Mouse (Mus musculus): ENCODE measurements around the gene Nxpe3. TPM values are rescaled to one million over a fixed set of nuclear protein-coding genes. Genes with fewer than 3 reads are reported as not detected.

The Nxpe3 gene
- polyA plus RNA-seq, 1 experiment from 2014 or later = 1.3 TPM

DNA sequence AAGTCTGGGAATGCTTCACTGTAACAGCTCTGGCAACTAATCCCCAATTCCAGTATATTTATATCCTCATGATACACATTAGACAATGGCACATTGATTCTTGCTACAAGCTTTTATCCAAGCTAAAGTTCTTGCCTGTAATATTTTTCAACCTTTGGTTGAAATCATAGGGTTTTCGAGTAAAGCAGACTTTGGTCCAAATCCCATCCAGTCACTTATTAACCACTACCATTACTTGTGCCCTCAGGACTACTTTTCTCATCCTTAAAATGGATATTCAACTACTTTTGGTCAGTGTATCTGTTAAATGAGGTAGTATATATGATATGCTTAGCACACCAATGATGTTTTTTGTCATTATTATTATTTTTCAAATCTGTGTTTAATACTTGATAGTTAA lies 63.6 kb downstream of the Nxpe3 start:
- no peak overlapping the region for H3K9ac ChIP-seq
- H3K4me2 ChIP-seq = no peak overlapping the region
- 93% methylated on average over 1 of the region's 1 CpGs for WGBS
- H3K27me3 ChIP-seq = no peaks in the 10 kb centered on the region
- no peak overlapping the region for H3K27ac ChIP-seq
- no peaks in the 10 kb centered on the region for H3K9me3 ChIP-seq
- no peak overlapping the region for H3K4me3 ChIP-seq
- no peaks in the 10 kb centered on the region for H3K36me3 ChIP-seq
- no peaks in the 10 kb centered on the region for H3K4me1 ChIP-seq
- ATAC-seq (ENCODE audit: borderline replicate concordance, extremely low read depth, low FRiP score, low TSS enrichment) = no peak

DNA sequence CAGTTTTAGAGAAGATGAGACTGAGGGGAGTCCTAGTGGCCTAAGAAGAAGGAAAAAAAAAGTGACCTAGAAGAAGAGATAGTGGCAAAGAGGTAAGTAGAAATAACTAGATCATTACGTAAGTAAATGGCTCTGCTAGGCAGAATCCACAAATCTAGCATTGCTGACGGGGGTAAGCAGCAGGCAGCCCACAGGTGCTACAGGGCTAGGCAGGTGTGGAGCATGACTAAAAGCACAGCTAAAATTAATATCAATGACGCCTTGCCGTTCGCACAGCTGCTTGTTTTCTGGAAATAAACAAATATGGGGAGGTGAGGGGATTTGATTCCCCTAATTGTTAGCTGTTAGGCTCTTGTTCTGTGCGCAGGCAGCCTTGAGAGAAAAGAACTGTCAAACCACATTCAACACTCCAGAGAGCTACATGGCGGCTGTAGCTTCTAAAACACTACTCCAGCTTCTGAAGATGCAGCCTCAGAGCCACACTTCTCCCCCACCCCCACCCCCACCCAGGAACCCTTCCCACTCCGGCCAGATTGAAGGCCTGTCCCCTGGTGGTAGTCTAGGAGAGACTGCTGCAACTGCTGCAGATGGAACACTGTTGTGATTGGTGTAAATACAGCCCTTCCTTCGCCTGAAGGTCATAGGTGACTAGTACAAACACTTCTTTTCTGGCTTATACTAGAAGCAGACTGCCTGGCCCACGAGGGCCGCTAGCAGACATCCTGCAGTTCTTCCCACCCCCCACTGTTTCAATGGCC lies 71.5 kb downstream of the Nxpe3 start:
- 0 out of 2 replicates have a peak, but pooled peaks have one; percentile 13 for ATAC-seq (ENCODE audit: borderline replicate concordance, extremely low read depth, low FRiP score, low TSS enrichment)
- Histone ChIP-seq H3K4me2 (peak overlapping the region; percentile 71), H3K27ac (peak overlapping the region; percentile 35; the same call in 1 of the 2 replicates)

DNA sequence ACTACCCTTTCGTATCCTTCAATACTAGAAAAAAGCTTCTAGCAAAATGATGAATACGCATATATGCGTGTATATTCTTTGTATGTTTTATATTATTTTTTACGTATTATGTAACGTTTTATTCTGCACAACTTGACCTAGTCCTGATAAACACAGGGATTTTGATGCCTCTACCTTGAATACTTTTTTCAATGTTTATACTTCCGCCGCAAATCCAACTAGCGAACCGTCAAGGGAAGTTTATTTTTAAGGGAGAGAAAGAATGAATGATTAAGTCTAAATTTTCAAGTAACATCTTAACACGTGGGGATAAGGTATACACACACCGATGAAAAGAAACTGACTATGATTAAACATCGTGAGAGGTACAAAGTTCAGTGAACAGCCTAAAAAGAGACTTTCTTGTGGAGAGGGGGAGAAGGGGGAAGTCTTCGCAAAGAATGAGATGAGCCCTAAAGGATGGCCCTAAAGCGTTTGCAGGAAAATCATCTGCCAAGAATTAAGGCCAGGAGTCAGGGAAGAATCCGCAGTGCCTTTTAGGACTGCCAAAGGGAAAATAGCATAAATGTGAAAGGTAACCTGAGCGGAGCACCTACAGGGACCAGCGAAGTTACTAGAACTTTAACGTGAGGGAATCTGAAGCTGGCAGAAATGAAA lies 72.2 kb downstream of the Nxpe3 start:
- Histone ChIP-seq H3K4me2 (peak overlapping the region; percentile 71), H3K4me1 (peaks cover 38% of the 10 kb centered on the region), H3K4me3 (peak overlapping the region; percentile 58), H3K36me3 (peaks cover 8% of the 10 kb centered on the region), H3K9me3 (no peaks in the 10 kb centered on the region), H3K9ac (peak overlapping the region; percentile 62; the same call in 1 of the 2 replicates), H3K27me3 (no peaks in the 10 kb centered on the region), H3K27ac (peak overlapping the region; percentile 97)
- WGBS = 31% methylated on average over 18 of the region's 18 CpGs
- ATAC-seq (ENCODE audit: borderline replicate concordance, extremely low read depth, low FRiP score, low TSS enrichment) = no peak

More for the DNA sequence above, 71.5 kb downstream of the Nxpe3 start:
- Histone ChIP-seq H3K4me1 (peaks cover 31% of the 10 kb centered on the region), H3K4me3 (no peak overlapping the region), H3K9me3 (no peaks in the 10 kb centered on the region), H3K9ac (no peak overlapping the region), H3K36me3 (peaks cover 1% of the 10 kb centered on the region), H3K27me3 (no peaks in the 10 kb centered on the region)
- WGBS = 40% methylated on average over 11 of the region's 11 CpGs

DNA sequence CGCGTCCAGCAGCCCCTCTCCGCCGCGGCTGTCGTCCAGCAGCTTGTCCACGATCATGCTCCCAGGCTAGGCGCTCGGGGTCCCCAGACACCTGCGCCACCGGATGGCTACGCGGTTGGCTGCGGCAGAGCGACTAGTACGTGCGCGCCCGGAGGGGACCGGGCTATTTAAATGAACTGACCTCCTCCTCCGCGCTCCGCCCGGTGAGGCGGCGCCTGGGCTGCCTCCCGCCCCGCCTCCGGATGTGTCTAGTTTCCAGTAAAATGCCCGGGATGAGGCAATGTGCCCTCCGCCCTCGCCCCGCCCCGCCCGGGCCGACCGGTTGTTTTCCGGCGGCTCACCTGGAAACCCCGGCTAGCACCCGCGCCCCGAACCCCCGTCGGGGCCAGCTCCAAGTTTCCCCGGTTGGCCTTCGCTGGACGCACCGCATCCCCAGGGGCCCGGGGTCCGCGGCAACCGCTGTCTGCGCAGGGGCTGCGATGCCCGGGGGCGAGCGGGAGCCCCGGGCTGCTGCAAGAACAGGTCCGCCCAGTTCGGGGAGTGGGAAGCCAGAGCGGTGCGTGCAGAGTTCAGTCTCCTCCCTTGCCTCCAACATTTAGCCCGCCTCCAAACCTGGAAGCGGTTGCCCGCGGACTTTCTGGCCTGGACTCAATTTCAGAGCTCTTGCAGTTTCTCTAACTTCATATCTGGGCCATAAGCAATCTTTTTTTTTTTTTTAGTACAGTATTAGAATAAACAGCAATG lies 72.9 kb downstream of the Nxpe3 start:
- H3K4me2 ChIP-seq = peak overlapping the region; percentile 71
- 4% methylated on average over 66 of the region's 67 CpGs for WGBS
- H3K27ac ChIP-seq = peak overlapping the region; percentile 97
- peak overlapping the region; percentile 62 for H3K9ac ChIP-seq
- H3K36me3 ChIP-seq = peaks cover 15% of the 10 kb centered on the region
- ATAC-seq (ENCODE audit: borderline replicate concordance, extremely low read depth, low FRiP score, low TSS enrichment) = peak; percentile 95
- H3K27me3 ChIP-seq = no peaks in the 10 kb centered on the region
- H3K9me3 ChIP-seq = no peaks in the 10 kb centered on the region
- peak overlapping the region; percentile 58 for H3K4me3 ChIP-seq
- peaks cover 41% of the 10 kb centered on the region for H3K4me1 ChIP-seq

DNA sequence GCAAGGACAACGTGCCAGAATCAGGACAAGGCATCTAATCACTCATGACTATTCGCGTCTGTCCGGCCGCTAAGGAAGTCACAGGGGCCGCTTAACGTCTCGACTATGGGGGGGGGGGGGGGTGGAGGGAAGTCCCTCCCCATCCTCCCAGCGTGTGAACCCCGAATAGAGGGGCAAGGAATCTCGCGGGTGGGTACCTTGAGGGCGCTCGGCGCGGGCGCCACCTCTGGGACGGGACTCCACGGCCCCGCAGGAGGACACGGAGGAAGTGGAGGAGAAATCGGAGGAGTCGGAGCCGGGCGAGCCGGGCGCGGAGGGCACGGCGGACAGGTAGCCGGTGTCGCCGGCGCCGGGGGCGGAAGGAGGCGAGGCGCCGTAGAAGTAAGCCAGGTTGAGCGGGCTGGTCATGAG lies 73.5 kb downstream of the Nxpe3 start:
- Histone ChIP-seq H3K27me3 (no peaks in the 10 kb centered on the region), H3K36me3 (peaks cover 21% of the 10 kb centered on the region), H3K9ac (peak overlapping the region; percentile 62), H3K4me2 (peak overlapping the region; percentile 71), H3K9me3 (no peaks in the 10 kb centered on the region), H3K27ac (peak overlapping the region; percentile 97), H3K4me3 (peak overlapping the region; percentile 58), H3K4me1 (peaks cover 41% of the 10 kb centered on the region)
- peak; percentile 21 for ATAC-seq (ENCODE audit: borderline replicate concordance, extremely low read depth, low FRiP score, low TSS enrichment)
- WGBS = 3% methylated on average over 40 of the region's 40 CpGs

DNA sequence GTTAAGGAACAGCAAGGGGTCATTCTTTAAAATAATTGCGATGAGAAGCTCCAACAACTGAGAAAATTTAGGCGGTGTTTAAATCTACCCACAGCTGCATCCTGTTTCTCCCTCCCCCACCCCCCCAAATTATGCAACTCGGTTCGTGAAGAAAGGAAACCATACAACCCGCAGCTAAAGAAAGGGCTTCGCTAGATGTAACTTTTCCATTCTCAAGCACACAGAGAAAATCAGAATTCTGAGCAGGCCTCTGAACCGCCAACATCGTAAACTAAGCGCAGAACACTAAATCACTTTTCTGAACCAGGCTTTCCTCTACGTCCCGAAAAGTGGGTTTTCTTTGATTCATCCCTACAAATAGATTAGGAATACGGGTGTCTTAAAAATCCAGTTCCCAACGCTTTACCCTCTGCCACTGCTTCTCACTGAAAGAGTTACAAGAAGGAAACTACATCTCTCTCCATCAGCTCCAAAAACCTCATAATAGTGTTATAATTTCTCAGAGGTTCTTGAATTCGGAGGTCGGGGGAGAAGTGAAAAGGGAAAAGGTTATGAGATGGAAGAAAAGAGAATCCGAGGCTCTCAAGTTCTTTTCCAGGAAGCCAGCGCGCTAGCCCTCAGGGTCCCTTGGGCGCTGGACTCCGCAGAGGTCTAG lies 74.0 kb downstream of the Nxpe3 start:
- Histone ChIP-seq H3K27ac (peak overlapping the region; percentile 97), H3K27me3 (no peaks in the 10 kb centered on the region), H3K9me3 (no peaks in the 10 kb centered on the region), H3K36me3 (peaks cover 27% of the 10 kb centered on the region), H3K4me2 (peak overlapping the region; percentile 71), H3K4me1 (peaks cover 41% of the 10 kb centered on the region), H3K4me3 (peak overlapping the region; percentile 58), H3K9ac (peak overlapping the region; percentile 62)
- WGBS = 5% methylated on average over 20 of the region's 20 CpGs
- no peak for ATAC-seq (ENCODE audit: borderline replicate concordance, extremely low read depth, low FRiP score, low TSS enrichment)

DNA sequence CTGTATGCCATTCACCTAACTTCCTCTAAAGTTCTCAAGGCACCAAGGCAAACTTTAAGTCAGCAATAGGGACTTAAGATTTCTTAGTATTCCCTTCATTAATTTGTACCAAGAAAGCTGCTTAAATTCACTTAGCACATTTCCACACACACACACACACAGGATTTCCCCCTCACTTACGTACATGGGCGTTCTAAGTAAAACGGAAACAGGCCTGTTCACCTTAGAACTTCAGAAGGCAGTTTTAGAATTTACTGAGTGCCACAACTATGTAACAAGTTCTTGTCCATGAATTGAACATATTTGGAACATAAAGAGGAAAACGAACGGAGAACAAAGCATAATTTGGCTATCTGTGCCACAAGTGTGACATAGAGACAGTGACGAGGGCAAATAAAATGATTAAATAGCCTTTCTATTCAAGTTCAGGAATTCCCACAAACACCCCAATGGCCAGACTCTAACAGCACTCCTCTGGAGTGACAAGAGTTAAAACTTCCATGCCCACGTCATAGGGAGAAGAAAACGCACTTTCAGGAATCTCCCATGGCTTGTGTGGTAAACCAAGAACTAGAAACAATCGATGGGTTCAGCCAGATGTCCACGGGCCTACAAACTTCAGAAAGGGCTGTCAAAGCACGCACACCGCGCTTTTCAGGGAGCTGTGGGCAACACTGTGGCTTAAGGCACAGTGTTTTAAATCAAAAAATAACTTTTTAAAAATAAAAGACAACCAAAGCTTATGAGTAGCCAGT lies 74.7 kb downstream of the Nxpe3 start:
- H3K9ac ChIP-seq = peak overlapping the region; percentile 62
- peak overlapping the region; percentile 97 for H3K27ac ChIP-seq
- peak overlapping the region; percentile 71 for H3K4me2 ChIP-seq
- H3K36me3 ChIP-seq = peaks cover 34% of the 10 kb centered on the region
- peak overlapping the region; percentile 58 for H3K4me3 ChIP-seq
- no peaks in the 10 kb centered on the region for H3K27me3 ChIP-seq
- peaks cover 44% of the 10 kb centered on the region for H3K4me1 ChIP-seq
- no peaks in the 10 kb centered on the region for H3K9me3 ChIP-seq
- 19% methylated on average over 13 of the region's 13 CpGs for whole genome bisulfite sequencing
- ATAC-seq (ENCODE audit: borderline replicate concordance, extremely low read depth, low FRiP score, low TSS enrichment) = no peak

DNA sequence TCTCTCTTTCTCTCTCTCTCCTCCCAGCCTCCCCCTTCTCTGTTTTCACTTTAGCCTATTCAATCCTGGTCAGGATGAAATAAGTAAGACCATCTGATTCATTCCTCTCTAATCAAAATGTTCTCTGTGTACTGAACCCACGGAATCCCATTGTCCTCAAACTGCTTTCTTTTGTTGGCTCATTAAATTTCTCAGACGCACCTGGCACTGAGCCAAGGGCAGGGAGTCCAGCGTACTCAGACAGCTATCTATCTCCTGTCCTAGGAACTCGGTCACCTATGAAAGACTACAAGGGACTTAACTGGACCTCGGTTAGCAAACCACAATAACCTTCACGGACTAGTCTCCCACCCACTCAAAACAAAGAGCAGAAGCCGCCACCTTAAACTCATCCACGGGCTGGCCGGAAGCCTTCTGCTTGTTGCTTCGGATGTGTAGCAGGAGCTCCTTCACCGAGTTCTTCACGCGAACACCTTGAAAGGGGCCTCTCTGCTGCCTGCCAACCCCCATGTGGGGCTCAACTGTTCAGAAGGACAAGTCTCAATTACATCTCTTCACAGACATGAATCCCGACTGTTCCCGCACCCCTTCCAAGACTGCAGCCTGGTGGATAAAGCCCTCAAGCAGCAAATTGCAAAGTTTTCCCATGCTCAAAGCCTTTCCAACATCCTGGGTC lies 75.8 kb downstream of the Nxpe3 start:
- no peak for ATAC-seq (ENCODE audit: borderline replicate concordance, extremely low read depth, low FRiP score, low TSS enrichment)
- no peaks in the 10 kb centered on the region for H3K27me3 ChIP-seq
- peak overlapping the region; percentile 97 for H3K27ac ChIP-seq
- WGBS = 27% methylated on average over 15 of the region's 15 CpGs
- H3K4me3 ChIP-seq = peak overlapping the region; percentile 58
- H3K9ac ChIP-seq = peak overlapping the region; percentile 62
- no peaks in the 10 kb centered on the region for H3K9me3 ChIP-seq
- H3K4me2 ChIP-seq = peak overlapping the region; percentile 71
- H3K36me3 ChIP-seq = peaks cover 44% of the 10 kb centered on the region
- peaks cover 46% of the 10 kb centered on the region for H3K4me1 ChIP-seq

DNA sequence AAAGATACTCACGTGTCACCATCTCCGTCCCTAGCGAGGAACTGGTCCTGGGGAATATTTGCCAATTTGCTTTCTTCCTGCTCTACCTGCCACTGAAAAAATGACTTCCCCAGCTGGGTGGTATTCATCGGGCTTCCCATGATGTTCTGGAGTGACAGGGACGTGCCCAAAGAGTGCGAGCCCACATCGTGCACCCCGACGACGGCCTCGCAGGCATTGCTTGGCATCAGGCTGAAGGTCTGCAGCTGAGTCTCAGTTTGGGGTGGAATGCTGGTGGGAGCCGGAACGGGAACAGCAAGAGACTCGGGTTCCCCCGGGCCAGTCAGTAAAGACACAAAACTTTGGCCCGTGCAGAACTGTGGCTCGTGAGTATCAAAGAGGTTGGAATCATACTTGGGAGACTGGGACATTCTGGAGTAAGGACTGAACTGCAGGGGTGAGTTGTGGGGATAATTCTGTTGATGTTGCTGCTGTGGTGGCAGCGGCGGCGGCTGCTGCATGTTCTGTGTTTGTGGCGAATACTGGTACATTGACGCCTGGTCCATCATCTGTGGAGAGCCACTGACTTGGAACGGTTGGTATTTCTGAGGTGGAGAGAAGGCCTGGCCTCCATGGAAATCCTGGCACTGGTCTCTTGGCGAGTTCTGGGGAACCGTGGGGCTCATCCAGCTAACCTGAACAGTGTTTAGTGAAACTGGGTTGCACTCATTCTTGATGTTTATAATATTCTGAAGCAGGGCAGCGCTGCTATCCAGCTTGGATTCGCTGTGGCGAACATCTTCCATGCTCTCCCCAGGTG lies 77.2 kb downstream of the Nxpe3 start:
- H3K4me3 ChIP-seq = no peak overlapping the region
- no peaks in the 10 kb centered on the region for H3K27me3 ChIP-seq
- H3K4me2 ChIP-seq = 0 out of 2 replicates have a peak overlapping the region, but pooled peaks have one; percentile 71
- ATAC-seq (ENCODE audit: borderline replicate concordance, extremely low read depth, low FRiP score, low TSS enrichment) = no peak
- no peaks in the 10 kb centered on the region for H3K9me3 ChIP-seq
- H3K9ac ChIP-seq = no peak overlapping the region
- peaks cover 56% of the 10 kb centered on the region for H3K36me3 ChIP-seq
- 92% methylated on average over 28 of the region's 28 CpGs for WGBS
- peaks cover 37% of the 10 kb centered on the region for H3K4me1 ChIP-seq
- no peak overlapping the region for H3K27ac ChIP-seq
